Mouse (Mus musculus): Measurements from ENCODE around the gene Tob2. TPM values are rescaled to one million over a fixed set of nuclear protein-coding genes. Genes with fewer than 3 reads are reported as not detected.

Tob2 gene
- polyA plus RNA-seq, 1 experiment from 2014 or later: 26.0 TPM

DNA sequence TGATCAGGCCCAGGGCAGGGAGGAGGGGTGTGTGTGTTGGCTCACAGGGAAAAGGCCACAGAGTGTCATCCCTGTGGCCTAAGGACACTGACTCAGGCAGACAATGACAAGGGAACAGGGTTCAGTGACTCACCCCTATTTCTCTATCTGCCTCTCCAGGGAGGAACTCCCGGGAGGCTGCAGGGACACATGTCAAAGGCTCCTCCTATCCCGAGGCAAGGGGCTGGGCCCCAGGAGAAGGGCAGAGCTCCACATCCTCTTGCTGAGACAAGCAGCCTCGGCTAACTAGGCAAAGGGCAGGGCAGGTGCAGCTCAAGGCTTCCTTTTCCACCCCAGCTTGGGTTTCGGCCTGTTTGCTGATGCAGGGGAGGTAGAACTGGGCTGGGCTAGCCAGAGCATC, 12.9 kb downstream of the Tob2 start:
- peak overlapping the region; percentile 49; the same call in 1 of the 2 replicates for H3K27ac ChIP-seq

DNA sequence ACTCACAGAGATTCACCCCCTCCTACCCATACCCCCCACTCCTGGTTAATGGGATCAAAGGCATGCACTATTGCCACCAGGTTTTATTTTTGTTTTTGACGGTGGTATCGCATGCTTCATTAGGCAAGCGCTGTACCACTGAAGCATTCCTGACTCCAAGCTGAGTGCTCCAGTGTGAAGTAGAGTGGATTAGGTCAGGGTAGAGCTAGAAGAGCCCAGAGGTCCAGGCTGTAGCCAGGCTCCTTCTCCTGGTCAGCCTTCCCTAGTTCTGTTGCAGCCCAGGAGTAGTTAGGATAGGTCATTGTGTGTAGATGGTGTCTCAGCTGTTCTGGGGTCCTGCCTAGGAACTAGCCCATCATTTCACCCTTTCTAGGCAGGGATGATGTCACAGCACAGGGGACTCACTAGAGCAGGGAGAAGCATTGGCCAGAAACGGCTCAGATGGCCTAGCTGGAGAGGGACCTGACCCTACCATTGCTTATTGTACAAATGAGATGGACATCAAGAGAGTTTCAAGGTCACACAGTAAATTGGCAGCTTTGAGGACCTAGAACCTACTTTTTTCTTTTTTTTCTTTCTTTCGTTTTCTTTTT, 13.5 kb downstream of the Tob2 start:
- no peaks in the 10 kb centered on the region for H3K9me3 ChIP-seq
- H3K9ac ChIP-seq: no peak overlapping the region
- no peak overlapping the region for H3K4me3 ChIP-seq (replicated peaks)
- peak overlapping the region; percentile 49; the same call in 1 of the 2 replicates for H3K27ac ChIP-seq
- no peaks in the 10 kb centered on the region for H3K27me3 ChIP-seq (replicated peaks)
- H3K36me3 ChIP-seq: peaks cover 10% of the 10 kb centered on the region; the same call in 1 of the 2 replicates
- H3K4me1 ChIP-seq (replicated peaks): no peaks in the 10 kb centered on the region; the same call in 1 of the 2 replicates
- ATAC-seq: no peak
- H3K4me2 ChIP-seq (replicated peaks): no peak overlapping the region
- 79% methylated on average over 5 of the region's 5 CpGs for WGBS

More for the DNA sequence above, 12.9 kb downstream of the Tob2 start:
- H3K4me1 ChIP-seq (replicated peaks): no peaks in the 10 kb centered on the region; the same call in 1 of the 2 replicates
- no peak overlapping the region for H3K4me3 ChIP-seq (replicated peaks)
- H3K9ac ChIP-seq: no peak overlapping the region
- H3K4me2 ChIP-seq (replicated peaks): no peak overlapping the region
- ATAC-seq: peak; percentile 93
- H3K27me3 ChIP-seq (replicated peaks): no peaks in the 10 kb centered on the region
- peaks cover 14% of the 10 kb centered on the region for H3K36me3 ChIP-seq
- WGBS: 25% methylated on average over 4 of the region's 4 CpGs
- no peaks in the 10 kb centered on the region for H3K9me3 ChIP-seq

DNA sequence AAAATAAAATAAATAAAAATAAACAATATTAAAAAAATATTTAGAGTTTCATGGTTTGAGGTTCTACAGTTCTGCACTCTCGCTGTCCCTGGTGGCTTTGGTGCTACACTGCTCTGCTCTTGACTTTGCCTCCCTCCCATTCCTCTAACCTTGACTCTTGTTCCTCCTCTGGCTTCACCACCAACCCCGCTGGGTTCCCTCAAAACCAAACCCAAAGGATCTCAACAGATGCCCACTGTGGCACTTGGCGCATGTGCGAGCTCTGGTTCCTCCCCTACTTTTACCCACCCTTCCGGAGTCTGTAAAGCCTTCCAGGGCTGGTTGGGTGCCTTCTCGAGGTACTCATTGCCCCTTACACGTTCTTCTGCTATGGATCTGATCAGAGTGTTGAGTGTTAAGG, 16.3 kb downstream of the Tob2 start:
- Histone ChIP-seq H3K27me3 (replicated peaks) (no peaks in the 10 kb centered on the region), H3K27ac (no peak overlapping the region), H3K36me3 (no peaks in the 10 kb centered on the region), H3K4me1 (replicated peaks) (peaks cover 6% of the 10 kb centered on the region), H3K4me3 (replicated peaks) (no peak overlapping the region), H3K4me2 (replicated peaks) (no peak overlapping the region), H3K9ac (no peak overlapping the region), H3K9me3 (no peaks in the 10 kb centered on the region)
- 85% methylated on average over 7 of the region's 7 CpGs for WGBS
- no peak for ATAC-seq

DNA sequence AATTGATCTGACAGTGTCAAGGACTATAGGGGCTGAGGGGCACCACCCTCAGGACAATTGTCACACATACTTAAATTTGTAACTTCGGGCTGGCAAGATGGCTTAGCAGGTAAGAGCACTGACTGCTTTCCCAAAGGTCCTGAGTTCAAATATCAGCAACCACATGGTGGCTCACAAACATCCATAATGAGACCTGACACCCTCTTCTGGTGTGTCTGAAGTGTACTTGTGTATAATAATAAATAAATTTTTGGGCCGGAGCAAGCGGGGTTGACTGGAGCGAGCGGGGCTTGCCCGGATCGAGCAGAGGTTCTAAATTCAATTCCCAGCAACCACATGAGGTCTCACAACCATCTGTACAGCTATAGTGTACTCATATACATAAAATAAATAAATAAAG, 18.3 kb downstream of the Tob2 start:
- Histone ChIP-seq H3K27me3 (replicated peaks) (no peaks in the 10 kb centered on the region), H3K36me3 (no peaks in the 10 kb centered on the region), H3K9ac (no peak overlapping the region), H3K4me1 (replicated peaks) (peaks cover 20% of the 10 kb centered on the region), H3K9me3 (no peaks in the 10 kb centered on the region), H3K4me2 (replicated peaks) (no peak overlapping the region), H3K4me3 (replicated peaks) (no peak overlapping the region), H3K27ac (no peak overlapping the region)
- 89% methylated on average over 7 of the region's 7 CpGs for WGBS
- no peak for ATAC-seq

DNA sequence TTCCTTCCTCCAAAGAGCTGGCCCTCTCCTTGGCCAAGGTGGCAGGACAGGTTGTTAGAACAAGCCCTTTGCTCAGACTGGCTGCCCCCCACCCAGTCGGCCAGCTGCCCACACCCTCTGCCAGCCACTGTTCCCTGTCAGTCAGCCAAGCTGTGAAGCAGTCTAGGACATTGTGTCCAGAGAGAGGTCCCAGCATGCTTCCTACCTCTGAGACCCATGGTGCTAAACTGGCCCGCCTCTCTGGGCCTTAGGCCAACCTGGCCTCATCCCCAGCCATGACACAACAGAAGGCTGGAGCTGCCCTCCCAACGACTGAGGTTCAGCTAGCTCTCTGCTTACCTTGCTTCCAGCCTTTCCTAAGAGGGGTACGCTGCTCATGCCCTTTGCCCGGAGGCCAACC, 19.0 kb downstream of the Tob2 start:
- WGBS: 67% methylated on average over 5 of the region's 5 CpGs
- peaks cover 20% of the 10 kb centered on the region for H3K4me1 ChIP-seq (replicated peaks)
- H3K4me3 ChIP-seq (replicated peaks): no peak overlapping the region
- H3K27ac ChIP-seq: 0 out of 2 replicates have a peak overlapping the region, but pooled peaks have one; percentile 22
- H3K27me3 ChIP-seq (replicated peaks): no peaks in the 10 kb centered on the region
- H3K36me3 ChIP-seq: no peaks in the 10 kb centered on the region
- ATAC-seq: peak; percentile 39
- H3K4me2 ChIP-seq (replicated peaks): no peak overlapping the region
- H3K9ac ChIP-seq: no peak overlapping the region
- no peaks in the 10 kb centered on the region for H3K9me3 ChIP-seq

DNA sequence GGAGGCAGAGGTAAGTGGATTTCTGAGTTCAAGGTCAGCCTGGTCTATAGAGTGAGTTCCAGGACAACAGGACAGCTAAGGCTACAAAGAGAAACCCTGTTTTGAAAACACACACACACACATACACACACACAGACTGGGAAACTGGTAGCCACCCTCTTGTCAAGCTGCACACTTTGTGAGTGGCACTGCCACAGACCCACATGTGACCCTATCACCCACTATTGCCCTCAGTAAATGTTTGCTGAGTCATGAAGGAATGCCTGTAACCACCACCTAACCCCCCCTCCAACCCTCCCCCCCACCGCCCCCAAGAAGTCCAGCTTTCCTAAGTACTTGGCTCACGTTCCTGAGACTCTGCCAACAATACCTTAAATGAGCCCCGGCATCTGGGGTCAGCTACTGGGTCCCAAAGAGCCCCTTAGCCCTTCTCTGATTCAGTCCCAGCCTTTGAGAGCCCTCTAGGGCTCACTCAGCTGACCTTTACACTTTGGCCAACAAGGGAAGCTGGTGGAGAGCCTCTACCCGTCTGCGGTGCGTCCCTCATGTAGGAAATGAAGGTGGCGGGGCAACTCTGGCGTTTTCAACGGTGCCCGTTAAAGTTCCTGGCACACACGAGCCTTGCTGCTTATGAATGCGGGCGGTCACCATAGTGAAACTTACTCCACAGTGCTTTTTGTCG, 19.9 kb downstream of the Tob2 start:
- Histone ChIP-seq H3K27me3 (replicated peaks) (no peaks in the 10 kb centered on the region), H3K36me3 (no peaks in the 10 kb centered on the region), H3K4me3 (replicated peaks) (no peak overlapping the region), H3K27ac (no peak overlapping the region), H3K9me3 (no peaks in the 10 kb centered on the region), H3K9ac (no peak overlapping the region), H3K4me2 (replicated peaks) (no peak overlapping the region), H3K4me1 (replicated peaks) (peaks cover 20% of the 10 kb centered on the region)
- no peak for ATAC-seq
- WGBS: 72% methylated on average over 14 of the region's 14 CpGs

DNA sequence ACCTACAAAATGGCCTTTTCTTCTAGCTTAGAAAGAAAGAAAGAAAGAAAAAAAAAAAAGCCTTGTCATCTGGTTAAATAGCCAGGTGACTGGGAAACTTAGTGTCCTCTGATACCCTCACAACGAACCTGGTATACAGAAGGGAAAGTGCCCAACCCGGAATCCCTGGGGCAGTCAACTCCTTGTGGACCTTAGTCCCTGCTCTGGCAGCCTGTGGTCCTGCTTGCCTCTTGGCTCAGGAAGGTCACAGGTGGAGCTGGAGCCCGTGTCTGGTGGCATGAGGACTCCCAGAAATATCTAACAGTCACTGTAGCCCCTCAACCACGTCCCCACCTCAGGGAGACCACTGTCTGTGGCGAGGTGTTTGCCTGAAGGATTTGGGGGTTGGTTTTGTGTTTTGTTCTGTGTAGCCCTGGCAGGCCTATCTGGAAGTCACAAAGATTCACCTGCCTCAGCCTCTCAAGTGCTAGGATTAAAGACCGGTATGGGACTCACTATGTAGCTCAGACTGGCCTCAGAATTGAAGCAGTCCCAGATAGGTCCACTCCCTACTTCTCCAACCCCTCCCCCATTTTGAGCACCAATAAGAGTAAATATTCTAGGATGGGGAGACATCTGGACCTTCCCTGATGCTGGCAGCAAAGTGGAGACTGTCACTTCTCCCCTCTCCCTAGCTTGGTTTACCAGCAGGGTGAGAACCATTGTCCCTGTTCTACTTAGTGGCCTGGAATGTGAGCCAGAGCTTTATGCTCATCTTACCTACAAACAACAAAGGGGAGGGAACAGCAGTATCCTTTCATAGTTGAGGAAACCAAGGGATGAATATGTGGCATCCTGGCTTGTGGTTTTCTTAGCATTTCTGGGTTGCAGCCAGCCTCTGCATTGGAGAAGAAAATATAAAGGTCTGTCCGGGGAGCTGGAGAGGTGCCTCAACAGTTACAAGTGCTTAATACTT, 21.4 kb downstream of the Tob2 start:
- H3K4me1 ChIP-seq (replicated peaks): peaks cover 20% of the 10 kb centered on the region
- H3K9ac ChIP-seq: no peak overlapping the region
- no peak overlapping the region for H3K4me3 ChIP-seq (replicated peaks)
- H3K27ac ChIP-seq: peak overlapping the region; percentile 60; the same call in 1 of the 2 replicates
- no peak for ATAC-seq
- H3K4me2 ChIP-seq (replicated peaks): peak overlapping the region; percentile 76
- H3K27me3 ChIP-seq (replicated peaks): no peaks in the 10 kb centered on the region
- no peaks in the 10 kb centered on the region for H3K9me3 ChIP-seq
- WGBS: 60% methylated on average over 7 of the region's 7 CpGs
- H3K36me3 ChIP-seq: no peaks in the 10 kb centered on the region

DNA sequence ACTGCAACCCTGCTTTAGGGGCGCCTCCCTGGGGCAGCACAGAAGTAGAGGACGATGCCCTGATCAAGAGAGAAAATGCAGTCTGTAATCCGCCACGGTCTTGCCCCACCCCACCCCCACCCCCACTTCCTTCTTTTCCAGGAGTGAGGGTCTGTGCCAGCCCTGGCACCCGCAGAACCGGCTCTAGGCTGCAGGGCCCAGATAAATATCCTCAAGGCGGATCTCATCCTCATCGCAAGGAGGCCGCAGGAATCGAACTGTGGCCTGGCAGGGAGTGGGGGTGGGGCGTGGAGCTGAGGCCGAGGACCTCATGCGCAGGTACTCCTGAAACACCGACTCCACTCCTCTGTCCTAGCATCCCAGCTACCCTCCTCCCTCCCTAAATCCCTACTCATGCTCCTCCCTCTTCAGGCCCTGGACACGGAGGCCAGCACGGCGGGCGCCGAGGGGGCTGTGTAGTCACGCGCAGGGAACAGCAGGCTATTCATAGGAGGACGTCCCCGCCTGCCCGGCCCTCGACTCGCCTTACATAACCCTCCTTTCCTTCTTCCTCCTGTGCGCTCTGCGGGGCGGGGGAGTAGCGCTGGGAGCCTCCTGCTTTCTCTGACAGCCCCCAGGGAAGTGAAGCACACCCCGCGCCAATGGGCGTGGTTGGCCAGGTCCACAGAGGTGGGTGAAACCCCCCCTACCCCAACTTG, 22.3 kb downstream of the Tob2 start:
- 4% methylated on average over 33 of the region's 33 CpGs for WGBS
- H3K27ac ChIP-seq: peak overlapping the region; percentile 60
- H3K9ac ChIP-seq: peak overlapping the region; percentile 39
- H3K4me3 ChIP-seq (replicated peaks): peak overlapping the region; percentile 37
- H3K27me3 ChIP-seq (replicated peaks): no peaks in the 10 kb centered on the region
- H3K4me1 ChIP-seq (replicated peaks): peaks cover 23% of the 10 kb centered on the region
- H3K9me3 ChIP-seq: no peaks in the 10 kb centered on the region
- peak overlapping the region; percentile 76 for H3K4me2 ChIP-seq (replicated peaks)
- peak; percentile 85 for ATAC-seq
- H3K36me3 ChIP-seq: no peaks in the 10 kb centered on the region

DNA sequence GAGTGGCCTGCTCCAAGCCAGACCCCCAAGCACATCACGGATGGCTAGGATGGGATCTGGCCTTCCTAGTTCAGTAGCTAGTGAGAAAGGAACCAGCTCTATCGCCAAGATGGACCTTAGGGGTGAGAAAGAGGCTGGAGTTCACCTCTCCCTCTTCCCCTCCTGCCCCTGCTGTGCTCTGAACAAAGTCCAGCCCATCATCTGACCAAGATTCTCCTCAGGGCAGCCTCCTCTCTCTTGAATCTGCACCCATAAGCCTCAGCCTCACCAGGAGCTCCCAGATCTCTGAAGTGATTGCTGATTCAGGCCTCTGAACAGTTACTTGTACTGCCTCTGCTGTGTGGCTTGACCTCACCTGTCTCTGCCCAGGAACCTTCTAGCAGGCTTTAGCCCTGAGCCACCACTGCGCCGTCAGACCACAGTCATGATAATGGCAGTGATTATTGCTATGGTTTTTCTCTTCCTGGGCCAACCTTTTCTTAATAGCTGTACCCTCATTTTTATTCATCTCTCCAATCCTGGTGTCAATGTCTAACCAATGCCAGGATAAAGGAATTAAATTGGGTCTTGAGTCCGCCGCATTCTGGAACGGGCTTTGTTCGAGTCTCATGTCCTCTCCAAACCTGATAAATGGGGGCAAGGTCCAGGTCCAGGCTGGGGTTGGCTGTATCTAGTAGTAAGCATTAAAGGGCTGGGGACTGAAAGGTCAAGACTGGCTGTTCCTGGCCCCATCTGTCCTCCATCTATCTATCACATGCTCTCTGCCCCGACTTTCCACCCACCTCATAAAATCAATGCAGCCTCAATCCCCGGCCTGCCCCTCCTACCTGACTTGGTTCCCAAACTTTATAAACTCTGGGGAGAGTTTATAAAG, 23.4 kb downstream of the Tob2 start:
- no peak overlapping the region for H3K27ac ChIP-seq
- H3K4me2 ChIP-seq (replicated peaks): peak overlapping the region; percentile 76
- H3K36me3 ChIP-seq: no peaks in the 10 kb centered on the region
- ATAC-seq: no peak
- peaks cover 26% of the 10 kb centered on the region for H3K4me1 ChIP-seq (replicated peaks)
- no peaks in the 10 kb centered on the region for H3K27me3 ChIP-seq (replicated peaks)
- no peak overlapping the region for H3K4me3 ChIP-seq (replicated peaks)
- no peaks in the 10 kb centered on the region for H3K9me3 ChIP-seq
- WGBS: 59% methylated on average over 10 of the region's 10 CpGs
- H3K9ac ChIP-seq: 0 out of 2 replicates have a peak overlapping the region, but pooled peaks have one; percentile 39

DNA sequence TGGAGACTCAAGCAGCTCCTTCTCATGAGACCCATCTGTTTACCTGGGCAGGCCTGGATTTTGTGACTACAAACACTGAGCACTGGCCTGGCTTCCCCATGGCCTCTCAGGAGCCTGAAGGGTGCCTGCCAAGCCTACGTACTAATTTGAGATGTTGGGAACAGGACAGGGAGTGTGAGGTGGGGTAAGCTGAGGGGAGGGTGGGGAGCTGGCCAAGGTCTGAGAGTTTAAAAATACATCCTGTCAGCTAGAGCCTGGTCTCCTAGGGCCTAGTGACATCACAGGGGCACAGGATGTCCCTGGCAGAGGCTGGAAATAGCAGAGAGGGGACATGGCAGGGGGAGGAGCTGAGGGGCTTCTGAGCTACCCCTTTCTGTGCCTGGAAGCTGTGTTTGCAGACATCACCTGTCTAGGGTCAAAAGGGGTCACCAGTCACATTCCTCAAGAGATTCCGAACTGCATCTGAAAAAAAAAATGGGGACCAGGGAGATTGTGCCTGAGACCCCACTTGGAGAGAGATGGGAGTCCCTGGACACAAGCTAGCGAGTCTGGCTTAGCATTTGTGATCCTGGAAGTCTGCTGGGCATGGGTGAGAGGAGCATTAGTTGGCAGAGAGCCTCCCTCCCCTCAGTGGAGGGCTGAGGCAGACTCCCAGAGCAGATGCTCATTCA, 24.3 kb downstream of the Tob2 start:
- H3K9me3 ChIP-seq: no peaks in the 10 kb centered on the region
- no peak for ATAC-seq
- H3K27me3 ChIP-seq (replicated peaks): no peaks in the 10 kb centered on the region
- H3K4me1 ChIP-seq (replicated peaks): peaks cover 20% of the 10 kb centered on the region
- H3K4me3 ChIP-seq (replicated peaks): no peak overlapping the region
- no peaks in the 10 kb centered on the region for H3K36me3 ChIP-seq
- no peak overlapping the region for H3K4me2 ChIP-seq (replicated peaks)
- no peak overlapping the region for H3K27ac ChIP-seq
- H3K9ac ChIP-seq: no peak overlapping the region
- WGBS: 51% methylated on average over 3 of the region's 3 CpGs

DNA sequence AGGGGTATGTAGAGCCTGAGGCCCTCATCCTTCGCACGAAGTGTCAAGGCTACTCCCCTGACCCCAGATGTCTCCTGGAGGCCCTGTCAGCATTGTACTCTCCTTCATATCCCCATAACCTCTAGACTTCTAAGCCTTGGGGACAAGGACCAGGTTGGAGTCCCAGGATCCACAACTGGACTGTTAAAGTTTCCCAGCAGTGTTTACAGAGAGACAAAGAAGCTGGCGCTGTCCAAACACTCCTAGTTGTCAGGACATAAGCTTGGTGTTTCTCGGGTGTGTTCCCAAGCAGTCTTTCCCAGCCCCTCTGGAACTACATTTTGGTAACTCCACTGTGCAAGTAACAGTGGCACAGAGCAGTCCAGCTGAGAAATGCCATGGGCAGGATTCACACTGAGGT, 25.1 kb downstream of the Tob2 start:
- H3K36me3 ChIP-seq: no peaks in the 10 kb centered on the region
- H3K9ac ChIP-seq: no peak overlapping the region
- 65% methylated on average over 4 of the region's 4 CpGs for WGBS
- H3K27me3 ChIP-seq (replicated peaks): no peaks in the 10 kb centered on the region
- H3K4me2 ChIP-seq (replicated peaks): no peak overlapping the region
- no peaks in the 10 kb centered on the region for H3K9me3 ChIP-seq
- no peak overlapping the region for H3K4me3 ChIP-seq (replicated peaks)
- peaks cover 20% of the 10 kb centered on the region for H3K4me1 ChIP-seq (replicated peaks)
- H3K27ac ChIP-seq: no peak overlapping the region
- no peak for ATAC-seq
